Mouse (Mus musculus): Measurements from ENCODE around the gene Trpm3.

GRCm38 (mm10) chr19:22938848-22939724, 800.2 kb downstream of the Trpm3 start:
- no peak for TF ChIP-seq POLR2A (IDR thresholded peaks at IDR 0.05; ENCODE audit: insufficient read depth, low read length)
- no peak for TF ChIP-seq CTCF (IDR thresholded peaks at IDR 0.05; ENCODE audit: low read depth, low read length)
- TF ChIP-seq EP300 (IDR thresholded peaks at IDR 0.05; ENCODE audit: insufficient read depth, low read depth, low read length), result no peak
